Mouse (Mus musculus) liver, embryonic 14.5 days (tissue): ENCODE data around the gene Rps29. TPM values are rescaled to one million over a fixed set of nuclear protein-coding genes. Genes with fewer than 3 reads are reported as not detected.

ENCODE experiments used
- ATAC-seq: fragments of 200-750 bp; cut with Nextera tagmentation; 2 replicates; pipeline ENCODE4 v1.8.0; 2017; ENCODE audit warnings: moderate number of reproducible peaks, mild to moderate bottlenecking, moderate library complexity; ENCODE audit not compliant: insufficient read depth
- DNase-seq, 3 experiments: peaks; one replicate each; pipeline ENCODE4 v3.0.0-alpha.2; 2012 to 2013; ENCODE audit warnings: low read depth in 3 of 3, low spot score in 3 of 3
- H3K27ac ChIP-seq: fragments of 300-500 bp; sonication (generic); 2 replicates; pipeline ENCODE4 v1.5.1; 2014; ENCODE audit warnings: moderate library complexity, mild to moderate bottlenecking, control low read depth, inconsistent platforms
- H3K27me3 ChIP-seq: fragments of 300-500 bp; sonication (generic); 2 replicates; pipeline ENCODE4 v1.6.1; 2014; ENCODE audit warnings: mild to moderate bottlenecking, low read length, moderate library complexity; ENCODE audit not compliant: control insufficient read depth, insufficient read depth
- H3K36me3 ChIP-seq: fragments of 300-500 bp; sonication (generic); replicated peaks from 2 replicates; pipeline ENCODE4 v1.6.1; 2014; ENCODE audit warnings: low read depth; ENCODE audit not compliant: control insufficient read depth, insufficient read depth
- H3K4me1 ChIP-seq, 2 experiments: fragments of 200-500 bp in 1 of 2; fragments of 300-500 bp in 1 of 2; sonication (generic) in 1 of 2; replicated peaks; 2 replicates each; pipeline ENCODE4 v1.6.1; 2012 to 2014; ENCODE audit warnings: antibody characterized with exemption in 1 of 2, inconsistent platforms in 1 of 2, low read length in 1 of 2; ENCODE audit not compliant: control insufficient read depth in 2 of 2, insufficient read depth in 2 of 2
- H3K4me2 ChIP-seq: fragments of 300-500 bp; sonication (generic); 2 replicates; pipeline ENCODE4 v1.6.1; 2014; ENCODE audit warnings: low read depth, mild to moderate bottlenecking, control low read depth, moderate library complexity
- H3K4me3 ChIP-seq, 2 experiments: fragments of 200-500 bp in 1 of 2; fragments of 300-500 bp in 1 of 2; sonication (generic) in 1 of 2; 2 replicates each; pipeline ENCODE4 v1.5.1; 2012 to 2014; ENCODE audit warnings: low read depth in 2 of 2, low read length in 2 of 2, mild to moderate bottlenecking in 2 of 2, control low read depth in 1 of 2, inconsistent platforms in 1 of 2, moderate library complexity in 1 of 2; ENCODE audit not compliant: insufficient read depth in 1 of 2
- H3K9ac ChIP-seq: fragments of 300-500 bp; sonication (generic); replicated peaks from 2 replicates; pipeline ENCODE4 v1.6.1; 2014; ENCODE audit warnings: mild to moderate bottlenecking, control low read depth, moderate library complexity
- H3K9me3 ChIP-seq: fragments of 300-500 bp; sonication (generic); 2 replicates; pipeline ENCODE4 v1.6.1; 2016; ENCODE audit warnings: low read length, mixed read lengths; ENCODE audit not compliant: control insufficient read depth
- CTCF ChIP-seq: IDR thresholded peaks from 2 replicates; pipeline ENCODE4 v1.5.1; 2016; ENCODE audit warnings: antibody characterized with exemption, low read depth, control low read depth
- EP300 ChIP-seq: IDR thresholded peaks from 2 replicates; pipeline ENCODE4 v1.6.1; 2016; ENCODE audit warnings: antibody characterized with exemption, low read depth
- WGBS: fragments of 180-500 bp; shearing (Covaris S2); extraction: QIAGEN DNeasy Blood & Tissue Kit; methylation state at CpG from one replicate; pipeline ENCODE4 v1.1.7; 2014; ENCODE audit not compliant: insufficient replicate concordance; 5-methylcytosine and 5-hydroxymethylcytosine counted together
- polyA plus RNA-seq, 2 experiments: library from polyadenylated mRNA; depleted of rRNA in 1 of 2; stranded (reverse) in 1 of 2; unstranded in 1 of 2; fragments of >200 nt; fragmentation: Nextera tagmentation in 1 of 2; extraction: Ambion mirVana in 1 of 2; gene quantifications; 2 replicates each; pipeline versions ENCODE4 v1.2.1 to v1.2.3; 2012 to 2014

Rps29 gene
- polyA plus RNA-seq, 2 experiments = 1,541 to 1,778 TPM

DNA sequence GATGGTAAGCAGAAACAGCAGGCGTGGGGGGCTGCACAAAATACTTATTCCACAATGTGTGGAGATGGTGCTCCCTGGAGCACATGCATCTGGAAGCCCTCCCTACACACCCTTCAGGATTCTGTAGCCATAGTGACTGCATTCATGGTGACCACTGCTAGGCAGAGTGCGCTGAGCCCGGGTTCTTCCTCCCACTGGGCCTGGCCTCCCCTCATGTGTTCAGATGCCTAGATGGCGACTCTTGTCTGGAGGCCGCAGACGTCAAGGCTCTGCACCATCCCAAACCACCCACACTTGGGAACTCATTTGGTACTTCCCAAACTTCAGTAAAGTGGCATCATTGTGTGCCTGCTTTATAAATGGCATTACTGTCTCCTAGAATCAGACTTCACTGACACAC lies 15.5 kb downstream of the Rps29 start:
- no peak overlapping the region for H3K4me3 ChIP-seq
- H3K27me3 ChIP-seq = no peaks in the 10 kb centered on the region
- 61% methylated on average over 6 of the region's 6 CpGs for WGBS
- H3K9me3 ChIP-seq = no peaks in the 10 kb centered on the region
- H3K4me2 ChIP-seq = no peak overlapping the region
- H3K9ac ChIP-seq = no peak overlapping the region
- ATAC-seq = no peak
- no peak overlapping the region for H3K27ac ChIP-seq
- no peaks in the 10 kb centered on the region for H3K4me1 ChIP-seq
- DNase-seq = no peak
- H3K36me3 ChIP-seq = no peaks in the 10 kb centered on the region
- TF ChIP-seq CTCF (no peak), EP300 (no peak)

- no peak for ATAC-seq
These were observed 19.1 kb downstream of the Rps29 start for GRCm38 (mm10) chr12:69139841-69140240.

GRCm38 (mm10) chr12:69139201-69139600 lies 19.8 kb downstream of the Rps29 start:
- H3K4me1 ChIP-seq = no peaks in the 10 kb centered on the region
- 55% methylated on average over 3 of the region's 3 CpGs for WGBS
- TF ChIP-seq CTCF (no peak), EP300 (no peak)
- H3K27me3 ChIP-seq = no peaks in the 10 kb centered on the region
- H3K4me3 ChIP-seq = no peak overlapping the region
- no peaks in the 10 kb centered on the region for H3K36me3 ChIP-seq
- no peak overlapping the region for H3K4me2 ChIP-seq
- H3K27ac ChIP-seq = no peak overlapping the region
- DNase-seq (no peak), ATAC-seq (no peak)
- H3K9ac ChIP-seq = no peak overlapping the region
- H3K9me3 ChIP-seq = no peaks in the 10 kb centered on the region

More at GRCm38 (mm10) chr12:69139841-69140240, 19.1 kb downstream of the Rps29 start:
- no peaks in the 10 kb centered on the region for H3K27me3 ChIP-seq
- no peaks in the 10 kb centered on the region for H3K36me3 ChIP-seq
- DNase-seq = no peak
- 60% methylated on average over 7 of the region's 7 CpGs for WGBS
- H3K4me1 ChIP-seq = no peaks in the 10 kb centered on the region
- no peak overlapping the region for H3K4me2 ChIP-seq
- H3K9me3 ChIP-seq = no peaks in the 10 kb centered on the region
- H3K27ac ChIP-seq = no peak overlapping the region
- no peak overlapping the region for H3K4me3 ChIP-seq
- H3K9ac ChIP-seq = no peak overlapping the region
- TF ChIP-seq CTCF (no peak), EP300 (no peak)

DNA sequence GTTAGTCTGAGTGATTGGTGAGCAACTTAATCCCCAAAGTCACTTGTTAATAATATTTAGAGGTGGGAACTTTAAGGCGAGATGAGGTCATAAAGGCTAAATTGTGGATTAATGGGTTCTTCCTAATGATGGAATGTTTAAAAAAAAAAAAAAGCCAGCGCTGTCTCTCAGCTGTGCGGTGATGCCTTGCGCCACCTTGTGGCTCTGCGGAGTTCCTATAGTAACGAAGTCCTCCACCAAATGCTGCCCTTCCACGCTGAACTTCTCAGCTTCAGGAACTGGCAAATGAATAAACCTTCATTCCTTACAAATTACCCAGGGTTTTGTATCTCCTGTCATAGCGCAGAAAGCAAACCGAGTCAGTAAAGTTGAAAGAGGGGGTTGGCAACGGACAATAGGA lies 27.0 kb downstream of the Rps29 start:
- TF ChIP-seq CTCF (peak; percentile 74), EP300 (no peak)
- Histone ChIP-seq H3K27ac (no peak overlapping the region), H3K36me3 (no peaks in the 10 kb centered on the region), H3K9me3 (no peaks in the 10 kb centered on the region), H3K27me3 (no peaks in the 10 kb centered on the region), H3K4me1 (peaks cover 0 to 4% of the 10 kb centered on the region in 2 experiments; a peak in 2 of 4 replicates), H3K9ac (no peak overlapping the region), H3K4me3 (no peak overlapping the region), H3K4me2 (no peak overlapping the region)
- ATAC-seq (no peak), DNase-seq (no peak)
- 10% methylated on average over 10 of the region's 10 CpGs for WGBS

DNA sequence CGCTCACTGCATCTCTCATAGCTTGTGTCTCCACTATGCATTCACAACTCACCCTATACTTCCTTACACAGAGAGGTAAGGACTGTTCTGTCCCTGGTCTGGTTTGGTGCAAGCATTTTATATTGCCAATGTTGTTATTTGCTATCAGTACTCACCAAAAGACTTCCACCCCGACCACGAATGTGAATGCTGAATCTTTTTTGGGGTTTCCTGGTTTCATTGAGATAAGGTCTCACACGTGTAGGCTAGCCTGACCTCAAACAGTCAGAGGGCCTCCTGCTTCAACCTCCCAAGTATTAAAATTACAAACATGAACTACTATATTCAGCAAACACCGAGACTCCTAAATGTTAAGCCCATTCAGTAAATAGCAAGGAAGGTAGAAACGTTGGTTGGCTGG lies 27.7 kb downstream of the Rps29 start:
- ATAC-seq = no peak

More for the DNA sequence above, 27.7 kb downstream of the Rps29 start:
- H3K9me3 ChIP-seq = no peaks in the 10 kb centered on the region
- H3K27me3 ChIP-seq = no peaks in the 10 kb centered on the region
- 27% methylated on average over 6 of the region's 6 CpGs for WGBS
- no peak for TF ChIP-seq CTCF
- TF ChIP-seq EP300 = no peak
- no peak overlapping the region for H3K9ac ChIP-seq
- H3K4me3 ChIP-seq = no peak overlapping the region
- peaks cover 0 to 4% of the 10 kb centered on the region in 2 experiments; a peak in 2 of 4 replicates for H3K4me1 ChIP-seq
- H3K27ac ChIP-seq = no peak overlapping the region
- DNase-seq = no peak
- no peak overlapping the region for H3K4me2 ChIP-seq
- no peaks in the 10 kb centered on the region for H3K36me3 ChIP-seq
